Mouse (Mus musculus) myocyte (in vitro differentiated cells): Measurements from ENCODE around the gene Ly6g6f.

ENCODE experiments used
- POLR2A ChIP-seq: IDR thresholded peaks from one replicate; pipeline ENCODE4 v1.6.1; 2011; ENCODE audit warnings: low read depth, mild to moderate bottlenecking, control low read depth, moderate library complexity; ENCODE audit not compliant: insufficient read length
- POLR2AphosphoS2 ChIP-seq: IDR thresholded peaks from one replicate; pipeline ENCODE4 v1.6.1; 2011; ENCODE audit warnings: low read depth, control low read depth; ENCODE audit not compliant: insufficient read length
- REST ChIP-seq: IDR thresholded peaks from one replicate; pipeline ENCODE4 v1.6.1; 2011; ENCODE audit warnings: mild to moderate bottlenecking, control low read depth, moderate library complexity; ENCODE audit not compliant: insufficient read depth, insufficient read length
- USF1 ChIP-seq: IDR thresholded peaks from one replicate; pipeline ENCODE4 v1.6.1; 2011; ENCODE audit warnings: low read depth, mild to moderate bottlenecking, control low read depth, moderate library complexity

DNA sequence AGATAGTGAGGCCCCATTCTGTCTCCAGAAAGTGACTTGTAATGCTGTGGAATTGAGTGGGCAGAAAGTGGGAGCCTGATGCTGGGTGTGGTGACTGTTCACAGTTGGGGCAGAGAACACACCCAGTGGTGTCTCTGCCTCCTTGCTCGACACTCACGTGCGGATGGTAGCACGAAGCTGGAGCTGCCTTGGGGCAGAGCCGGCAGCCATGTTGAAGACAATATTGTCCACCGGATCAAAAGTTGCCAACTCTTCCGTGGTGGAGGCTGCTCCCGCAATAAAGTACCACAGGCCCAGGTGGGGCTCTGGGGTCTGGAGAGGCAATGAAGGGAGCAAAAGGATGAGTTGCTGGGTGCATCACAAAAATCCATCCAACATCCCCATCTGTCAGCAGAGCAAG lies 45.6 kb upstream of the Ly6g6f start:
- TF ChIP-seq POLR2AphosphoS2 (peak; percentile 40), POLR2A (no peak), REST (no peak), USF1 (no peak)
